Mouse (Mus musculus) naive thymus-derived CD4-positive, alpha-beta T cell, adult 2 months (primary cell): ENCODE results near the gene Phldb1.

ENCODE experiments used
- DNase-seq: peaks from one replicate; pipeline ENCODE4 v3.0.0-alpha.2; 2011; ENCODE audit warnings: low read depth

The Phldb1 gene

DNA sequence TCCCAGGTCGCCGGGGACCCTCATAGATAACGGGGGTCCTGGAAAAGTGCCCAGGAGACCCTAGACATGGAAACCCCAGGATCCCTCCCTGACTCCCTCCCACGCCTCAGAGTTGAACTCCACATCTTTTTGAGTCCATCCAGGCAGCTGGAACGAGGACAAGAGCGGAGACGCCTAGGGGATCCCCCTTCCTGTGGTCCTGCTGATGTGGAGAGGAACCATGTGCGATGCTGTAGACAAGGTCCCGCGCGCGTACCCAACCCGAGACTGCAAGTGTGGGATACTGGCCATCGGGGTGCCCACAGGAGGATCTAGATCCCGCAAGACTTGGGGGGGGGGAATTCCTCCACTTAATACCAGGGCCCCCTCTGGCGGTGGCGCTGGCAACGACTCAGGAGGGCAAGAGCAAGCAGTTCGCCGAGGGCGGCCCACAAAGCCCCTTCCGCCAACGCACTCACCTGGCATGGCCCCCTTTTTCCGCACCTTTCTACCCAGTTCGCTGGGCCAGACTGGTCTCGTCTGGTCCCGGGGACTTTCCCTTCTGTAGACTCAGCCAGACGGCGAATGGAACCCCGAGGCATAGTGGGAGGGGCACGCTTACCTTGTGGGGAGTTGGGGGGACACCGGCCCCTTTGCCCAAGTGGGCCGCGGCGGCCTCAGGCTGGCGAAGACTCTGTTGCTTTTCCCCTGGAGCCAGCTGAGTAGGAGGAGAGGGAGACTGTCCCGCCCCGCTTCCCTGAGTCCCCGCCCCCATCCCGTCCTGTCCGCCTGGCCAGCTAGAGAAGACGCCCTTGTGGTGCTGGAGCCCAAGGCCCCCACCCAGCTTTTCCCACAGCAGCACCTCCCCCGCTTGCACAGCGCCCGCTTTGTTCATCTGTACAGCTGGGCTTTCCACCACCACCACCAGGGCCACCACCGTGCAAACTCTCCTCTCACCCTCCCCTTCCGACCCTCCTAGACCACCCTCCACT lies at the start of gene Phldb1:
Gene Phldb1, minus strand, starts transcription at position 675 of the 971 bp plus-strand sequence.
- DNase-seq, result peak; percentile 80

DNA sequence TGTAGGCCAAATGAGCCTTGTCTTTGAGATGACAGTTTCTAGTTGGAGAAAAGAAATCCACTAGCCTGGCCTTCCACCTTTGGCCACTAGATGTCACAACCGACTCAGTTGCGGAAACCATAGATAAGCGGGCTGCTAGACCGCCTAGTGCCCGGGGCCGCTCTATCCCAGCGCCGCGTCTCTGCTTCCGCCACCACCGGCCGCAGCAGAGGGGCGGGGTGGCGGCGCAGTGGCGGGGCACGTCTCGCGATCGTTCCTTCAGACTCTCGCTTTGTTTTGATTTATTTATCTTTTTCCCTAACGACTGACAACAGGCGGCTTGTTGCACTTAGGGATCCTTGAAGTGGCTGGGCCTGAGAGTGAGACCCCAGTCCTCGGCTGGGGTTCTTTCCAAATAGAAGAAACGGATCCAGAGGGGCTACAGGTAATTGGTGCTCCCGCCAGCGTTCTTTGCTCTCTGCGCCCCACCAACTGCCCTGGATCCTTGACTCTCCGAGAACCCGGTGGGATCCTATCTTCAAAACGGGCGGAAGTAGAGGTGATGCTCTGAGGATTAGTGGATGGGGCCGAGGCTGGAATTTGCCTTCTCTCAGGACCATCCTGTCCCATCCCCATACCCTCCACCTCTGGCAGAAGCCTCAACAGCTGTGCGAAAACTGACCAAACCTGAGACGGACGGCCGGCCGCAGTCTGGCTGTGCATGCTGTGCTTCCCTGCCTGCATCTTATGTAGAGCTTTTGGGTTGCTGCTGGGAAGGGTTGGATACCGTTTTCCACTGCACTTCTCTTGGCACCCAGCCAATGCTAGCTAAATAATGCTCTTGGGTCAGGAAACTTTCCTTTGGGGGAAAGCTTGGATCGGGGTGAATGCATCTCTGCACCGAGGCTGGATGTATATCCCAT lies 38.0 kb upstream of the Phldb1 start:
- peak; percentile 97 for DNase-seq

DNA sequence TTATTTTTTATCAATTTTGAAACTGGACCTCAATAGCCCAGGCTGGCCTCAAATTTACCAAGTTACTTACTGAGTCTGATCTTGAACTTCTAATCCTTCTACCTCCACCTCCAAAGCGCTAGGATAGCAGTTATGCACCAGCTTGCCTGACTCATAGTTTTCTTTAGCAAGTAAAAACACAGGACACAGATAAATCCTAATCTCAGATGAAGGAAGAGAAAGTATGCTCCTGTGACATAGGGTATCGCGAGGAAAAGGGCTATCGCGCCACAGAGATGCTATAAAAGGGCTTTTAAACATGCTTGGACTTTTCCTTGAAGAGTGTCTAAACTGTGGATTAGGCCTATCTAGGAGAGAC lies 37.4 kb upstream of the Phldb1 start:
- DNase-seq, result no peak

DNA sequence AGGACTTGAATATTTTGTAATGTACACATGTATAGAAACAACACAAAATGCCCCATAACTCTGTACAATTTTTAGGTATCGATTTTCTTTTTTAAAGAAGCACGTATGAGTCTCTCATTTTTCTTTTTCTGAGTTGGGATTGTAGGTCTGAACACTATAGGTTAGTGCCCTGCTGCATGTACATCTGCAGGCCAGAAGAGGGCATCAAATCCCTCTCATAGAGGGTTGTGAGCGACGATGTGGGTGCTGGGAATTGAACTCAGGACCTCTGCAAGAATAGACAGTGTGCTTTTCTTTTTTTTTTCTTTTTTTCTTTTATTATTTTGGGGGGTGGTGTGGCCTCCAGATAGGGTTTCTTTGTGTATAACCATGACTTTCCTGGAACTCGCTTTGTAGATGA lies 36.4 kb upstream of the Phldb1 start:
- peak; percentile 21 for DNase-seq

DNA sequence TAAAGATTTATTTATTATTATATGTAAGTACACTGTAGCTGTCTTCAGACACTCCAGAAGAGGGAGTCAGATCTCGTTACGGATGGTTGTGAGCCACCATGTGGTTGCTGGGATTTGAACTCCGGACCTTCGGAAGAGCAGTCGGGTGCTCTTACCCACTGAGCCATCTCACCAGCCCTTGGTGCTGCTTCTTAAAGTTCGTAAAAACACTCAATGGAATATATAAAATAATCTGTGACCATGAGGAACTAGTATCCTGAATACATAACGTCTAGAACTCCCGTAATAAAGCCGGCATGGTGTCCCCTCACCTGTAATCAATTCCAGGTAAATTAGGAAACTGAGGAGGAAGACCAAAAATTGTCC lies 33.0 kb upstream of the Phldb1 start:
- DNase-seq, result peak; percentile 42

DNA sequence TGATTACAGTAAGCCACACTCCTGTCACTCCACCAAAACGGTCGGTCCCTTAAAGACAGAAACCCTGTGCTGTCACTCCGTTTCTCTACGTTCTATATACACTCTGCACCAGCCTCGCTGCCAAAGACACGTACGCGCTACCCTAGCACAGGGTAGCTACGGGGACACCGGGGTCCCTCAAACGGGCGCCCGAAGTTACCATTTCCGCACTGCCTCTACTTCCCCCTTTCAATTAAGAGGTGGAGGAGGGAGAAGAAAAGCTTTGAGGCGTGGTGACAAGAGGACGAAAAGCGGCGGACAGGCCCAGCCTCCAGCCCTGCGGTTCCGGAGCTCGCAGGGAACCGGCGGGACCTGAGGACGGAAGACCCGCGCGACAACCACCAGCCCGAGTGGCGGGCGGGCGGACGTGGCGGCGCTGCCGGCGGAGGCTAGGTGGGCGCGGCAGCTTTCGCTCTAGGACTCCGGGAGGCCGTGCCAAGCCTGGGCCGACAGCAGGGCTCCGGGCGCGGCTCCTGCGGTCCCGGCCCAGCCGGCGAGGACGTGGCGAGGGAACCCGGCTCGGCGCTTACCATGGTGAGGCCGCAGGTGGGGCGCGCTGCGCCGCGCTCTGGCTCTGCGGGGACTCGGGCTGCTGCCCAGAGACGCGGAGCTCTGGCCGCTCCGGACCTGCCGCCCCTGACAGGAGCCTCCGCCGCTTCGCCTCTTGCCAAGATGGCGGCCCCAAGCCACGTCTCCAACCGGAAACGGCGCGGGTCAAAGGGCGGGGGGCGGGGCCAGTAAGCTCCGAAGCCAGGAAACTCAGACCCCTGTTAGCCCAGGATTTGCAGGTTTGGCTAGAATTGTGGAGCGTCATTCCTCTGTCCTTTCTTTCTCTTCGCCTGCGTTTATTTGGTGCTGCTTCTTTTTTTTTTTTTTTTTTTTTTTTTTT lies 32.4 kb upstream of the Phldb1 start, which contains the start of the genes Arcn1 and Ift46:
Gene Arcn1, minus strand, starts transcription at position 745 of the 928 bp plus-strand sequence.
Gene Ift46, plus strand, starts transcription at position 808 of the 928 bp plus-strand sequence.
- peak; percentile 91 for DNase-seq

DNA sequence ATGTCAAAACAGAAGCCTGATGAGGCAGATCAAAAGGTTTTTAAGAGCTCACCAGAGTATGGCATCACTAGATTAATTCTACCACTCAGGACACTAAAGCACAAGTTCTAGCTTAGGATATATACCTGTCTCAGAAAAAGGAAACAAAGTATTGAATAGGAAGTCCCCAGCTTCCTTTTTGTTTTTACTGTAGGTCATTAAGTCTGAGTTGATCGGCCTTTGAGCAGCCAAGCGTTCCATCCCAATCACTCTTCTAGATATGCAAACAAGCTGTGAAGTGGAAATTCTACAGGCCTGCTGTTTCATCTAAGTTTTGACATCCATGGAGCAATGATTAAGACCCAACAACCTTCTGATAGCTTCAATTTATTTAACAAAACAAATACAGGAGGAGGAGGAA lies 25.9 kb upstream of the Phldb1 start:
- DNase-seq, result no peak

DNA sequence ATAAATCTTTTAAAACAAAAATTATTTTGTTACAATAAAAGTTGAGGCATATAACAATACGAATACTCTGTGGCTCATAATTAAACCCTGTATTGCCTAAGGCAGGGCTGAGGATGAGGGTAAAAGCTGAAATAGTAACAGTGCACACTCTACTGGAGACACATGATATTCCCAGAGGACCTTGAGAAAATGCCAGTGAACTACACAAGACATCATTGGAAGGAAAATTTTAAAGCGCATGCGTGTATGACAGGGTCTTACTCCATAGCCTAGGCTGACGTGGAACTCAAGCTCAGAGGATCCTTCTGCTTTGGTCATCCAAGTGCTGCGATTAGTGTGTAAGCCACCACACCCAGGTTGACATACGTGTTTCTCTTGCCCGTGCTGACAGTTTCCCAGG lies 13.5 kb upstream of the Phldb1 start:
- DNase-seq, result no peak

DNA sequence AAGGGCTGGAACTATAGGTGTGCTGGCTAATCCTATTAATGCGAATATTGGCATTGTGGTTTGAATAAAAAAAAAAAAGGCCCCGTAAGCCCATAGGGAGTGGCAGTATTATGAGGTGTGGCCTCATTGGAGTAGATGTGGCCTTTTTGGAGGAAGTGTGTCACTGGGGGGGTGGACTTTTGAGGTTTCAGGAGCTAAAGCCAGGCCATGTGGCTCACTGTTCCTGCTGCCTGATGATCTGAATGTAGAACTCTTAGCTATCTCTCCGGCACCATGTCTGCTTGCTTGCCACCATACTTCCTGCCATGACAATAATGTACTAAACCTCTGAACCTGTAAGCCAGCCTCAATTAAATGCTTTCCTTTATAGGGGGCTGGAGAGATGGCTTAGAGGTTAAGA lies 12.3 kb upstream of the Phldb1 start:
- DNase-seq, result no peak

DNA sequence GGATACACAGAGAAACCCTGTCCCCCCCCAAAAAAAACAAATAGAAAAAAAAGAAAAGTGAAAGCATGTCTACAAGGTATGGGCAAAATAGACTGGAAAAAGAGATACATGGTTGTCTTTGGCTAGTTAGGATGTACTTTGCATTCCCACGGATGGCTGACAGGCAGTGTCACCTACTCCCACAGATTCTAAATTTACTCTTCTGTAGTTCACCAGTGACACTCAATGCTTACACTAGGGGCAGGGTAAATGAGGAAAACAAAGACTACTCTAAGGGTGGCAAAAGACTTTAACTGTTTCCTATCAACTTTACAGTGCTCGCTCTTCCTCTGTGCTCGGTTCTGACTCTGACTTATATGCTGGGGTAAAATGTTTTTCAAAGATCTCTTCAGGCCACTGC lies 11.7 kb upstream of the Phldb1 start:
- no peak for DNase-seq

DNA sequence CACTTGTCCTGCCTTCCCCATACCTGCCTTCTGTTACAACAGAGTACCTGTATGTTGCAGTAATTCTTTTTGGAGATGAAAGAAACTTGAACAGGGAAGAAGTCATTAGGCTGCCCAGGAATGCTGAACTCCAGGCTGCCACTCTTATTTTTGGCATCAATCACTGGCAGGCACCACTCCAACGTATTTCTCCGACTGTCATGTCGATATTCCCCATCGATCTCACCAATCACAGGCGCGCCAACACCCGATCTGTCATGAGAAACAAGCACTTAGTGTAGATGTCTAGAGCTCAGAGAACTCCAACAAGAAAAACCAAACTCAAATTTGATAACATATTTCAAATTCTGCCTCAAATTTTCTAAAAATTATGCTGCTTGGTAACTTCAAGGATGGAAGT lies 10.4 kb upstream of the Phldb1 start:
- DNase-seq, result no peak

DNA sequence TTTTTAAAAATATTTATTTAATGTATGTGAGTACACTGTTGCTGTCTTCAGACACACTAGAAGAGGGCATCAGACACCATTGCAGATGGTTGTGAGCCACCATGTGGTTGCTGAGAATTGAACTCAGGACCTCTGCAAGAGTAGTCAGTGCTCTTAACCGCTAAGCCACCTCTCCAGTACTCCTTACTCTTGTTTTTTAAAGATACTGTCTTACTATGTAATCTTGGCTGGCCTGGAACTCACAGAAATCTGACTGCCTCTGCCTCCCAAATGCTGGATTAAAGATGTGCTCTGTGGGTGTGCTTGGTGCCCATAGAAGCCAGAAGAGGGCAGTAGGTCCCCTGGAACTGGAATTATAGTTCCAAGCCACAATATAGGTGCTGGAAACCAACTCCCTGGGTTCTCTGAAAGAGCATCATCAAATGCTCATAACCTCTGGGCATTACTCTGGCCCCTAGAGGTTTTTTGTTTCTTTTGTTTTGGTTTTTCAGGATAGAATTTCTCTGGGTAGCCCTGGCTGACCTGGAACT lies 5.7 kb upstream of the Phldb1 start:
- DNase-seq, result no peak

DNA sequence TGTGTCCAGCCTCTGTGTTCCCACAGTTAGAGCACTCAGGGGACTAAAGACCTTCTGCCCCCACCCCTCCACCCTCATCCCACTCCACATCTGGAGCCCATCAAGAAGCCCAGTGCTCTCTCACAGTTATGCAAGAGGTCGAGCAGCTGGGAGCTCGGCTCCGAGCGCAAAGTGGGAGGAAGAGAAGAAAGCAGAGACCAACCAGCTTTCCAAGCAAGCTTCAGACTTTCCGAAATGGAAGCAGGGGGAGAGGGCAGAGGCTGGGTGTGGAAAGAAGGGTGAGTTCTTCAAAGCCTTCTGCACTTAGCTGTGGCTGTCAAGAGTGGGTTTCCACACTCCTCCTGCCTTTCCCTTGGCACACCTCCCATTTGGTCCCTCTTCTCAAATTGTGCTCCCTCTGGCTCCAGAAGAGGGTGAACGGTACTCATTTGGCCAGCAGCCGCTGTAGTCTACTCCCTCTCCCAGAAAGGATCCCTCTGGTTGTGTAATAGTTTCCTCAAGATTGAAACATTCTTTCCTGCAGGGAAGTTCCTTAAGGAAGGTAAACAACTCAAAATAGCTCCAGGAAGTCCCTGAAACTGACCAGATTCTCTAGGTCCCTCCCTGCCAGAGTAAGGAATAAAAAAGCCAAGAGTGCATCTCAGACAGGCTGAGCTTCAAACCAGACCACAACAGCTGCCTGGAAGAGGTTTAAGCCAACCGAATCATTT lies 2.4 kb upstream of the Phldb1 start:
- DNase-seq, result no peak

DNA sequence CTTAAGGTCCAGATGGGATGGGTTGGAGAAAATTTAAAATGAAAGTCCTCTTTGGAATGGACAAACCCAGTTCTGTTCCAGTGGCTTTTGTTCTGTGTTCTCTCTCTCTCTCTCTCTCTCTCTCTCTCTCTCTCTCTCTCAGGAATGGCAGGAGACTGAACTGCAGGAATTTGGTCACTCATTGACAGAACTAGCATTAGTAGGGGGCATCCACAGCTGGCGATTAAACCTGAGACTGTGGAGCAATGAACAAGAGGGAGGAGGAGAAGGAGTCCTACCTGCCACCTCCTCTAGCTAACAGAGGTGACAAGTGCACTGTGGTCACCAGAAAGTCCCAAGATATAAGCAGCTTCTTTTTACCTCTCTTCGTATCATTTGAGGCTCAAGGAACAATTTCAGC lies 1.3 kb upstream of the Phldb1 start:
- no peak for DNase-seq

DNA sequence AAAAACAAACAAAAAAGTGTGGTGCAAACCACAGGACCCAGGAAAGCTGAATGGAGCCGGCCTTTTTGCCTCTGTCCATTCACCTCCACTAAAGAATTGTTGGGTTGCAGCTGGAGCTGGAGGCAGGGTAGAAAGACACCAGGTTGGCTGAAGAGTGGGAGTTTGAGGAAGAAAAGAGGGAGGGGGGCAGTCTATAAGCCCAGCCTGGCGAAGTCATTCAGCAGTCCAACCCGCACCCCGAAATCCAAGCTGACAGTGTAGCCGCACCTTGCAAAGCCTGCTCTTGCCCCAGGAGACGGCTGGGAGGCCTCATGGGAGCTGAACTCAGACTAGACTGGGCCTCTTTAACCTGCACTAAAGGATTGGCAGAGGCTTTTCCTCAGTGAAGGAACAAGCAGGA lies 888 bp upstream of the Phldb1 start:
- DNase-seq, result no peak

DNA sequence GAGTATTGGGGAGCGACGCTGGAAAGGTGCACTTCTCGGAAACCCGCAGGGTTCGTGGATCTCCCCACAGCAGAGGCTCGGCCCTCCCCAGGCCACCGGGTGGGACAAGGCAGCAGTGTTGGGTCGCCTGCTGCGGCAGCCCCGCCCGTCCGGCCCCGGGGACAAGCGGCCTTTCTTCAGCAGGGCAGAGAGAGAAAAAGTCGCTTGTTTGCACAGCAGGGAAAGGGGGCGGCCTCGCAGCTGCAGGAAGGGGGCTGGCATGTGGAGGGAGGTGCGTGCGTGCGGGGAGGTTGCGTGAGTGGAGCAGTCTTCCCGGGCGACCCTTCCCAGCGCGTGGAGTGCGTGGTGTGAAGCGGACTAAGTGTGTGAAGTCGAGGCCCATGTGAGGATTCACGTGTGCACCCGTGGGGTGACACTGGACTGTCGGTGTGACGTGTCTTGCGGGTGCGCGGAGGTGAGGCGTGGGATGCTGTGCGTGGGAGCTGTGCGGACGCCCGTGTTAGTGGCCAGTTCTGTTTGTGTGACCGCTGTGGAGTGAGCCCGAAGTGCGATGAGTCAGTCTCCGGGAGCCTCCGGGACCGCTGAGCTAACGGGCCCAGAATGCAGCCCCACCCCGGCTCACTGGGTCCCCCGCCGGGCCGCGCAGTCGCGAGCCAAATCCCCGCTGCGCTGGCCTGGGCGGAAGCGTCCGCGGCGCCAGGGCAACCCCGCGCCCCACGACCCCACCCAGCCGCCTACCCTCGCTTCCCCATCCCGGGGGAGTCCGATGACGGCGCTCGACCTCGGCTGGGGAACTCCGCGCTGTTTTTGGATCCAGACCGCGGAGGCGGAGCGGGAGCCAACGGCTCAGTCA lies 1.1 kb downstream of the Phldb1 start:
- DNase-seq, result peak; percentile 50

DNA sequence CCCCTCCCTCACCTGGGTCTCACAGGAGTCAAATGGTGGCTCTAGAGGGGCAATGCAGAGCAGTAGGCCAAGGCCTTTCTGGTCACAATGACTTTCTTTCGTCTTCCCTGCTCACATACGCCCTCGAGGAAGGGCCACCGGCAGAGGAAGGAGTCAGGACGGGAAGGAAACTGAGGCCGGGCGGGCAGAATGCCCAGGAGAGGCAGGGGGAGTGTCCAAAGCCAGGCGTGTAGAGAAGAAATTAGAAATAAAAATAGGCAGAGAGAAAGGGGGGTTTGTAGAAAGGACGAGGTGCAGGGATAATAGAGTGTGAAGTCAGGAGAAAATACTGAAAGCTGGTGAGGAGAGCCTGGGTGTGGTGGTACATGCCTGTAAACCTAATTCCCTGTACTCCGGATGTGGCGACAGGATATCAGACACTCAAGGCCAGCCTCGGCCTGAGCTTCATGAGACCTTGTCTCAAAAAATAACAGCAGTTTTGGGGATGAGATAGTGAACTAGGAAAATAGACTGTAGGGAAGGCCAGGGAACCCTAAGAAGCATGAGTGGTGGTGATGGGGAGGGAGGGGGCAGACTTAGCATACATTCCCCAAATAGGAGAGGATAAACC lies 2.0 kb downstream of the Phldb1 start:
- no peak for DNase-seq

DNA sequence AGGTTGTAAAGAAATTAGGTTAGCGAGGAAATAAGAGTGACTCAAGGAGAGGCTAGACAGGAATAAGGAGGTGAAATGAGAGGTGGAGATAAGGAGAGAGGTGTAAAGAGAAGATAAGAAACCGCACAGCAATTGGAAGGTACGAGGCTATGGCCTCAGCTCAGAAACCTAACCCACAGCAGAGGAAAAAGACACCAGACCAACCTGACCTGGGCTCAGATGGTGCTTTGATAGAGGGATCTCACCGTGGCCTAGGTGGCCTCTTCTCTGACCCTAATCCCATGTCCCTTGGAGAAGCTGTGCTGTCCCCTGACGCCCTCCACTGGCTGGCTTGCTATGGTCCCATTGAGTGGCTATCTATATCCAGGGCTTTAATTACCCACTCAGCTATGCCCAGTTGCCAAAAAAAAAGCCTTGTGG lies 2.9 kb downstream of the Phldb1 start:
- no peak for DNase-seq

DNA sequence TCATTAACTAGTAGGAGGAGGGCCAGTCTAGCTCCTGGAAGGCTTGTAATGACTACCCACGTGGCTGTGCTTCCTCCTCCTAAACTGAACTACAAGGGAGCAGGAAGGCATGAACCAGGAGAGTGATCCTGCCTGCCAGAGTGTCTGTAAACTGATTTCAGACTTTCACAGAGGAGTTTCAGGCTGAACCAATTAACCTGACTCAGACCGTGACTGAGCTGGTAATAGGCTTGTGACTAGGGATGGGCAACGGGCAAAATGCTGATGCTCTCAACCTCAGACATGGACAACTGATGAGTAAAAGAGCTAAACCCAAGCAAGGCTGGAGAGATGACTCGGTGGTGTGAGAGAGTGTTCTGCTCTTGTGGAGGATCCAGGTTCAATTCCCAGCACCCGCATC lies 7.6 kb downstream of the Phldb1 start:
- no peak for DNase-seq
